Mouse (Mus musculus) kidney, embryonic 14.5 days (tissue): Measurements from ENCODE around the gene Lrrc39. TPM values are rescaled to one million over a fixed set of nuclear protein-coding genes. Genes with fewer than 3 reads are reported as not detected.
"Not testable (repeated sequence)": the region's sequence is repeated elsewhere in the genome, so short reads cannot be mapped to it uniquely, and the experiment has no call there.

Experiments
- ATAC-seq: fragments of 200-750 bp; cut with Nextera tagmentation; 2 replicates; pipeline ENCODE4 v1.8.0; 2017; ENCODE audit warnings: moderate number of reproducible peaks, mild to moderate bottlenecking, moderate TSS enrichment, moderate library complexity; ENCODE audit not compliant: low FRiP score, low TSS enrichment
- H3K27ac ChIP-seq: fragments of 300-500 bp; sonication (generic); 2 replicates; pipeline ENCODE4 v1.5.1; 2014; ENCODE audit warnings: low read depth, mild to moderate bottlenecking, low read length, moderate library complexity, mixed read lengths
- H3K27me3 ChIP-seq: fragments of 300-500 bp; sonication (generic); 2 replicates; pipeline ENCODE4 v1.6.1; 2014; ENCODE audit warnings: mild to moderate bottlenecking, low read length; ENCODE audit not compliant: control insufficient read depth, insufficient read depth
- H3K36me3 ChIP-seq: fragments of 300-500 bp; sonication (generic); 2 replicates; pipeline ENCODE4 v1.6.1; 2014; ENCODE audit warnings: low read length, mixed read lengths; ENCODE audit not compliant: control insufficient read depth, insufficient read depth
- H3K4me1 ChIP-seq: fragments of 300-500 bp; sonication (generic); 2 replicates; pipeline ENCODE4 v1.6.1; 2014; ENCODE audit warnings: low read length, mixed read lengths; ENCODE audit not compliant: control insufficient read depth, insufficient read depth
- H3K4me2 ChIP-seq: fragments of 300-500 bp; sonication (generic); replicated peaks from 2 replicates; pipeline ENCODE4 v1.6.1; 2014; ENCODE audit warnings: low read depth, mild to moderate bottlenecking, low read length
- H3K4me3 ChIP-seq: fragments of 300-500 bp; sonication (generic); 2 replicates; pipeline ENCODE4 v1.5.1; 2014; ENCODE audit warnings: mild to moderate bottlenecking, low read length
- H3K9ac ChIP-seq: fragments of 300-500 bp; sonication (generic); 2 replicates; pipeline ENCODE4 v1.6.1; 2014; ENCODE audit warnings: low read depth, mild to moderate bottlenecking, low read length, moderate library complexity
- H3K9me3 ChIP-seq: fragments of 300-500 bp; sonication (generic); 2 replicates; pipeline ENCODE4 v1.6.1; 2016; ENCODE audit warnings: low read length; ENCODE audit not compliant: control insufficient read depth
- WGBS: fragments of 180-500 bp; shearing (Covaris S2); extraction: QIAGEN DNeasy Blood & Tissue Kit; methylation state at CpG from one replicate; pipeline ENCODE4 v1.1.7; 2014; 5-methylcytosine and 5-hydroxymethylcytosine counted together
- polyA plus RNA-seq: library from polyadenylated mRNA; unstranded; fragments of >200 nt; fragmentation: Nextera tagmentation; extraction: Ambion mirVana; gene quantifications from 2 replicates; pipeline ENCODE4 v1.2.1, GENCODE M21; 2014

Lrrc39 gene
- polyA plus RNA-seq, 1 experiment from 2014 or later = 0.45 TPM

- H3K36me3 ChIP-seq = peaks cover 33% of the 10 kb centered on the region; the same call in 1 of the 2 replicates
- H3K4me3 ChIP-seq = no peak overlapping the region
- no peaks in the 10 kb centered on the region for H3K9me3 ChIP-seq
- WGBS = 87% methylated on average over 5 of the region's 5 CpGs
- no peaks in the 10 kb centered on the region for H3K27me3 ChIP-seq
- H3K27ac ChIP-seq = no peak overlapping the region
- H3K4me2 ChIP-seq = no peak overlapping the region
- H3K4me1 ChIP-seq = no peaks in the 10 kb centered on the region
- ATAC-seq = no peak
- no peak overlapping the region for H3K9ac ChIP-seq
Observed at GRCm38 (mm10) chr3:116547430-116547829, 15.3 kb upstream of the Lrrc39 start.

GRCm38 (mm10) chr3:116551362-116551761 lies 11.4 kb upstream of the Lrrc39 start:
- no peak for ATAC-seq
- no peak overlapping the region for H3K4me3 ChIP-seq
- no peaks in the 10 kb centered on the region for H3K27me3 ChIP-seq
- 91% methylated on average over 5 of the region's 5 CpGs for WGBS
- H3K9me3 ChIP-seq = no peaks in the 10 kb centered on the region
- no peak overlapping the region for H3K4me2 ChIP-seq
- no peak overlapping the region for H3K9ac ChIP-seq
- H3K36me3 ChIP-seq = peaks cover 26% of the 10 kb centered on the region; the same call in 1 of the 2 replicates
- no peak overlapping the region for H3K27ac ChIP-seq
- H3K4me1 ChIP-seq = no peaks in the 10 kb centered on the region

GRCm38 (mm10) chr3:116561315-116561714 lies 1.5 kb upstream of the Lrrc39 start:
- not testable (repeated sequence) for H3K27ac ChIP-seq, H3K9me3 ChIP-seq, H3K4me3 ChIP-seq, H3K27me3 ChIP-seq, H3K4me1 ChIP-seq, H3K4me2 ChIP-seq, ATAC-seq, H3K9ac ChIP-seq, H3K36me3 ChIP-seq
- WGBS = 96% methylated on average over 13 of the region's 14 CpGs

- no peaks in the 10 kb centered on the region for H3K36me3 ChIP-seq
- no peak overlapping the region for H3K4me3 ChIP-seq
- no peak overlapping the region for H3K4me2 ChIP-seq
- H3K9ac ChIP-seq = no peak overlapping the region
- no peak for ATAC-seq
- H3K9me3 ChIP-seq = peaks cover 3% of the 10 kb centered on the region; the same call in 1 of the 2 replicates
- H3K4me1 ChIP-seq = no peaks in the 10 kb centered on the region
- no peaks in the 10 kb centered on the region for H3K27me3 ChIP-seq
- H3K27ac ChIP-seq = no peak overlapping the region
- 84% methylated on average over 7 of the region's 7 CpGs for WGBS
Observed at GRCm38 (mm10) chr3:116563095-116563492, 321 bp downstream of the Lrrc39 start.

GRCm38 (mm10) chr3:116570628-116571027 lies 7.9 kb downstream of the Lrrc39 start:
- 63% methylated on average over 2 of the region's 2 CpGs for WGBS
- ATAC-seq = no peak

GRCm38 (mm10) chr3:116577286-116577685 lies 14.5 kb downstream of the Lrrc39 start:
- Histone ChIP-seq H3K36me3 (peaks cover 16% of the 10 kb centered on the region), H3K9ac (no peak overlapping the region), H3K4me3 (no peak overlapping the region), H3K4me2 (no peak overlapping the region), H3K27me3 (no peaks in the 10 kb centered on the region), H3K27ac (no peak overlapping the region), H3K9me3 (no peaks in the 10 kb centered on the region), H3K4me1 (no peaks in the 10 kb centered on the region)
- no peak for ATAC-seq
- 64% methylated on average over 3 of the region's 3 CpGs for WGBS

More at GRCm38 (mm10) chr3:116570628-116571027, 7.9 kb downstream of the Lrrc39 start:
- Histone ChIP-seq H3K4me2 (no peak overlapping the region), H3K36me3 (no peaks in the 10 kb centered on the region), H3K9me3 (peaks cover 3% of the 10 kb centered on the region; the same call in 1 of the 2 replicates), H3K27me3 (no peaks in the 10 kb centered on the region), H3K4me1 (no peaks in the 10 kb centered on the region), H3K9ac (no peak overlapping the region), H3K27ac (no peak overlapping the region), H3K4me3 (no peak overlapping the region)

- Histone ChIP-seq H3K36me3 (peaks cover 59% of the 10 kb centered on the region), H3K9ac (no peak overlapping the region), H3K4me2 (no peak overlapping the region), H3K27me3 (no peaks in the 10 kb centered on the region), H3K27ac (no peak overlapping the region), H3K4me3 (no peak overlapping the region), H3K4me1 (no peaks in the 10 kb centered on the region), H3K9me3 (no peaks in the 10 kb centered on the region)
- no peak for ATAC-seq
- 93% methylated on average over 9 of the region's 9 CpGs for WGBS
Observed at GRCm38 (mm10) chr3:116582201-116582600, 19.4 kb downstream of the Lrrc39 start.

GRCm38 (mm10) chr3:116594076-116594727 lies 31.4 kb downstream of the Lrrc39 start:
- Histone ChIP-seq H3K27ac (peak overlapping the region; percentile 85), H3K9ac (peak overlapping the region; percentile 78), H3K4me3 (peak overlapping the region; percentile 64), H3K4me1 (peaks cover 6% of the 10 kb centered on the region; the same call in 1 of the 2 replicates), H3K9me3 (no peaks in the 10 kb centered on the region), H3K27me3 (no peaks in the 10 kb centered on the region), H3K36me3 (peaks cover 26% of the 10 kb centered on the region), H3K4me2 (peak overlapping the region; percentile 75)
- peak; percentile 68 for ATAC-seq
- WGBS = 2% methylated on average over 22 of the region's 22 CpGs

GRCm38 (mm10) chr3:116594728-116595602 lies 32.2 kb downstream of the Lrrc39 start, which contains the start of gene Sass6:
Gene Sass6, plus strand, starts transcription at chr3:116594982.
- Histone ChIP-seq H3K4me3 (peak within 1 kb of the TSS; percentile 64), H3K4me2 (peak within 1 kb of the TSS; percentile 75), H3K27me3 (no peaks in the 10 kb centered on the region), H3K9me3 (no peaks in the 10 kb centered on the region), H3K27ac (peak within 1 kb of the TSS; percentile 85), H3K36me3 (peaks cover 18% of the 10 kb centered on the region), H3K9ac (peak within 1 kb of the TSS; percentile 78), H3K4me1 (peaks cover 6% of the 10 kb centered on the region; the same call in 1 of the 2 replicates)
- under 1% methylated on average over 65 of the region's 65 CpGs for WGBS
- peak; percentile 98 for ATAC-seq
